Mouse (Mus musculus): ENCODE measurements around the gene Acadl. TPM values are rescaled to one million over a fixed set of nuclear protein-coding genes. Genes with fewer than 3 reads are reported as not detected.

Acadl gene
- total RNA-seq (2012; rRNA removed) (0.07 and 0.12 TPM in 2 replicates), polyA plus RNA-seq (2012; ENCODE audit: insufficient read depth in 1 of 2, insufficient read length in 2 of 2, low read depth in 1 of 2, low replicate concordance in 2 of 2, missing spikeins in 1 of 2) (under 1 TPM in 1 of 2 experiments, not detected in 1; 0.32 TPM)

GRCm38 (mm10) chr1:66862712-66863511 is at the start of gene Acadl:
TSS of gene Acadl (minus strand) at chr1:66863277.
- no peaks in the 10 kb centered on the region for H3K36me3 ChIP-seq (ENCODE audit: control insufficient read depth in 1 of 2, insufficient read depth in 2 of 2, low read length in 2 of 2)
- no peaks in the 10 kb centered on the region for H3K79me2 ChIP-seq (ENCODE audit: control insufficient read depth, insufficient read depth, low read length, poor library complexity)
- H3K4me1 ChIP-seq (ENCODE audit: control insufficient read depth in 1 of 2, insufficient read depth in 2 of 2, low read length in 2 of 2): no peaks in the 10 kb centered on the region
- H3K9ac ChIP-seq (ENCODE audit: control insufficient read depth, low read depth, low read length, poor library complexity, severe bottlenecking): no peak within 1 kb of the TSS
- H3K9me3 ChIP-seq (replicated peaks; ENCODE audit: insufficient read depth, low read length): no peaks in the 10 kb centered on the region
- no peaks in the 10 kb centered on the region for H3K27me3 ChIP-seq (ENCODE audit: control insufficient read depth in 1 of 2, insufficient read depth in 2 of 2, low read length in 2 of 2)
- no peak for TF ChIP-seq ZNF384 (IDR thresholded peaks at IDR 0.05; ENCODE audit: low read depth, low read length)
- no peak for TF ChIP-seq NRF1 (IDR thresholded peaks at IDR 0.05; ENCODE audit: insufficient read depth, low read depth, low read length, poor library complexity, severe bottlenecking)
- TF ChIP-seq TCF12 (IDR thresholded peaks at IDR 0.05; ENCODE audit: low read depth, low read length): no peak
- TF ChIP-seq MAX (IDR thresholded peaks at IDR 0.05; ENCODE audit: low read length): no peak
- TF ChIP-seq E2F4 (IDR thresholded peaks at IDR 0.05; ENCODE audit: borderline replicate concordance, low read depth, low read length): no peak
- TF ChIP-seq MAZ (IDR thresholded peaks at IDR 0.05; ENCODE audit: low read depth, low read length): no peak
- no peak for TF ChIP-seq GATA1 (IDR thresholded peaks at IDR 0.05; ENCODE audit: low read depth, low read length)
- TF ChIP-seq MEF2A (IDR thresholded peaks at IDR 0.05; ENCODE audit: extremely low read depth, insufficient replicate concordance, low read depth, low read length, poor library complexity, severe bottlenecking): no peak
- no peak for TF ChIP-seq HCFC1 (IDR thresholded peaks at IDR 0.05; ENCODE audit: low read depth, low read length)
- no peak for TF ChIP-seq EP300 (IDR thresholded peaks at IDR 0.05; ENCODE audit: low read depth in 1 of 2, low read length in 2 of 2)
- TF ChIP-seq POLR2AphosphoS2 (IDR thresholded peaks at IDR 0.05; ENCODE audit: low read length): no peak
- TF ChIP-seq ZMIZ1 (IDR thresholded peaks at IDR 0.05; ENCODE audit: low read depth, low read length): no peak
- TF ChIP-seq RCOR1 (IDR thresholded peaks at IDR 0.05; ENCODE audit: low read depth, low read length): no peak
- TF ChIP-seq CTCF (IDR thresholded peaks at IDR 0.05 in 2 of 3, conservative IDR thresholded peaks at IDR 0.05 in 1 of 3; ENCODE audit: control insufficient read depth in 1 of 3, insufficient read depth in 1 of 3, low read depth in 2 of 3, low read length in 3 of 3, poor library complexity in 1 of 3, severe bottlenecking in 1 of 3): no peak
- TF ChIP-seq GABPA (IDR thresholded peaks at IDR 0.05; ENCODE audit: low read depth, low read length): no peak
- no peak within 1 kb of the TSS for H3K27ac ChIP-seq (ENCODE audit: control insufficient read depth, low read depth, low read length)
- DNase-seq (ENCODE audit: low read depth, low spot score): no peak
- no peak within 1 kb of the TSS for H3K4me3 ChIP-seq (ENCODE audit: control insufficient read depth in 1 of 2, insufficient read depth in 1 of 2, low read depth in 2 of 2, low read length in 2 of 2)

DNA sequence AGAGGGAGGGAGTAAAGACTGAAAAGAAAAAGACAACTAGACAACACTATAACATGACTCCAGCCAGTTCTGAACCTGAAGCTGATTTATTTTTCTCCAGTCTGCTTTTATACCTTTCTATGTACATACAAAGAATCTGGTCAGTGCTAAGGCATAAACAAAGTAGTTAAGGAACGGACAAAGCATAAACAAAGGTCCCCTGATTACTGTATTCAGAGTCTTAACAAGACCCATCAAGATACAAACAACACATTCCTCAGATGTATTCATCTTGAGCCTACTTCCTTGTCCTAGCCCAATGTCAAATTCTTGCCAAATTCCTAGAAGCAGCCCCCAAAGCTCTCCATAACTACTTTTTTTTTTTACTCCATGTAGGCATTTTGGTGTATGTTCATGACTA is 49.2 kb upstream of the Acadl start:
- no peaks in the 10 kb centered on the region for H3K27me3 ChIP-seq (ENCODE audit: control insufficient read depth in 1 of 2, insufficient read depth in 2 of 2, low read length in 2 of 2)
- no peaks in the 10 kb centered on the region for H3K79me2 ChIP-seq (ENCODE audit: control insufficient read depth, insufficient read depth, low read length, poor library complexity)
- no peak overlapping the region for H3K9ac ChIP-seq (ENCODE audit: control insufficient read depth, low read depth, low read length, poor library complexity, severe bottlenecking)
- H3K9me3 ChIP-seq (replicated peaks; ENCODE audit: insufficient read depth, low read length): no peaks in the 10 kb centered on the region
- no peaks in the 10 kb centered on the region for H3K4me1 ChIP-seq (ENCODE audit: control insufficient read depth in 1 of 2, insufficient read depth in 2 of 2, low read length in 2 of 2)
- no peak for DNase-seq (ENCODE audit: low read depth, low spot score)
- no peaks in the 10 kb centered on the region for H3K36me3 ChIP-seq (ENCODE audit: control insufficient read depth in 1 of 2, insufficient read depth in 2 of 2, low read length in 2 of 2)
- no peak overlapping the region for H3K27ac ChIP-seq (ENCODE audit: control insufficient read depth, low read depth, low read length)
- no peak for TF ChIP-seq USF1 (IDR thresholded peaks at IDR 0.05; ENCODE audit: low read depth, low read length)
- TF ChIP-seq JUND (IDR thresholded peaks at IDR 0.05; ENCODE audit: low read depth, low read length): no peak
- no peak for TF ChIP-seq KAT2A (conservative IDR thresholded peaks at IDR 0.05; ENCODE audit: low read depth, low read length)
- no peak for TF ChIP-seq BHLHE40 (IDR thresholded peaks at IDR 0.05; ENCODE audit: borderline replicate concordance, low read depth, low read length)
- TF ChIP-seq POLR2AphosphoS2 (IDR thresholded peaks at IDR 0.05; ENCODE audit: low read length): no peak
- TF ChIP-seq E2F4 (IDR thresholded peaks at IDR 0.05; ENCODE audit: borderline replicate concordance, low read depth, low read length): no peak
- TF ChIP-seq ZNF384 (IDR thresholded peaks at IDR 0.05; ENCODE audit: low read depth, low read length): no peak
- TF ChIP-seq POLR2A (IDR thresholded peaks at IDR 0.05; ENCODE audit: control insufficient read depth in 1 of 2, insufficient read depth in 1 of 2, low read depth in 1 of 2, low read length in 2 of 2, poor library complexity in 1 of 2): no peak
- no peak for TF ChIP-seq ZC3H11A (IDR thresholded peaks at IDR 0.05; ENCODE audit: low read depth, low read length)
- no peak for TF ChIP-seq MAFK (IDR thresholded peaks at IDR 0.05; ENCODE audit: borderline replicate concordance, low read depth, low read length)
- no peak for TF ChIP-seq NRF1 (IDR thresholded peaks at IDR 0.05; ENCODE audit: insufficient read depth, low read depth, low read length, poor library complexity, severe bottlenecking)
- TF ChIP-seq RCOR1 (IDR thresholded peaks at IDR 0.05; ENCODE audit: low read depth, low read length): no peak
- no peak for TF ChIP-seq MXI1 (IDR thresholded peaks at IDR 0.05; ENCODE audit: low read depth, low read length)
- no peak for TF ChIP-seq EP300 (IDR thresholded peaks at IDR 0.05; ENCODE audit: low read depth in 1 of 2, low read length in 2 of 2)
- no peak for TF ChIP-seq GABPA (IDR thresholded peaks at IDR 0.05; ENCODE audit: low read depth, low read length)
- TF ChIP-seq CHD2 (IDR thresholded peaks at IDR 0.05; ENCODE audit: low read length): no peak
- TF ChIP-seq MYB (IDR thresholded peaks at IDR 0.05; ENCODE audit: low read depth, low read length): no peak
- TF ChIP-seq CTCF (IDR thresholded peaks at IDR 0.05 in 2 of 3, conservative IDR thresholded peaks at IDR 0.05 in 1 of 3; ENCODE audit: control insufficient read depth in 1 of 3, insufficient read depth in 1 of 3, low read depth in 2 of 3, low read length in 3 of 3, poor library complexity in 1 of 3, severe bottlenecking in 1 of 3): no peak
- TF ChIP-seq RAD21 (IDR thresholded peaks at IDR 0.05; ENCODE audit: low read depth, low read length): no peak
- TF ChIP-seq SMC3 (IDR thresholded peaks at IDR 0.05; ENCODE audit: low read depth, low read length): no peak
- H3K4me3 ChIP-seq (ENCODE audit: control insufficient read depth in 1 of 2, insufficient read depth in 1 of 2, low read depth in 2 of 2, low read length in 2 of 2): no peak overlapping the region
